8 mouse cellular contexts compared by ENCODE assay signal in the genomic region with DNA sequence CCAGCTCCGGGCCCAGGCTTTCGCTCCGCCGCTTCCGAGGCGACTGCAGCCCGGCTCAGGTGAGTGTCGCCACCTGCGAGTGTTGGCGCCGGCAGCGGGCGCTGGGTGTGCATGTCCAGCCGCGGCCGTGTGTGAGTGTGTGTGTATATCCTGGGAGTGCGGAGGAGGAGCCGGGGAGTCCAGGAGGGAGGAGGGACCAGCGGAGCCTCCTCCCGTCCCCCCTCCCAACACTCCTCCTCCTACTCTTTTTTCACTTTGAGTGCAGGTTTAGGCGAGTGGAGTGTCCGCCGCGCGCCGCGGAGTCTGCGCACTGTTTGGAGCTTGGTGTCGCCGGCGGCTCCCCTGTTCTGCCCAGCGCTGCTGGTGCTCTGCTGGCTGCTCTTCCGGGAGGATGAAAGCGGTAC. TPM values are rescaled to one million over a fixed set of nuclear protein-coding genes. Genes with fewer than 3 reads are reported as not detected.
DNase-seq lines count a peak whose midpoint lies in the region; ATAC-seq lines count a peak whose summit lies in the region.

A gene (minus strand): TSS at position 145 of the 404 bp plus-strand sequence.

- peak within 1 kb of the TSS; percentile 65 for H3K4me3 ChIP-seq in heart, embryonic 13.5 days

- H3K9ac ChIP-seq in heart, embryonic 13.5 days: peak within 1 kb of the TSS; percentile 62

- no peak within 1 kb of the TSS for H3K27ac ChIP-seq in heart, embryonic 13.5 days (replicated peaks)

- H3K36me3 ChIP-seq in heart, embryonic 13.5 days: no peaks in the 10 kb centered on the region

- peak; percentile 15 for DNase-seq in ovary, adult 18-20 months (ENCODE audit: low spot score)
- DNase-seq in ovary, postnatal 14 days (ENCODE audit: low spot score): no peak
- peak; percentile 31 to 39 for DNase-seq in cerebellum, postnatal 4 days (ENCODE audit: low spot score in 2 of 2)
- peak; percentile 44 to 73 for DNase-seq in kidney, postnatal 25 days
- DNase-seq in lung, adult 18-20 months: peak; percentile 69 to 79

- H3K4me2 ChIP-seq in heart, embryonic 13.5 days: peak within 1 kb of the TSS; percentile 98

- H3K9me3 ChIP-seq in heart, embryonic 13.5 days: no peaks in the 10 kb centered on the region

- no peak for ATAC-seq in heart, embryonic 13.5 days (ENCODE audit: extremely low read depth, insufficient number of reproducible peaks, low FRiP score, low TSS enrichment)
- ATAC-seq in neutrophil, adult 5-6 weeks (ENCODE audit: extremely low read depth, insufficient number of reproducible peaks, low FRiP score, poor library complexity, severe bottlenecking): 0 out of 2 replicates have a peak, but pooled peaks have one; percentile 9
- no peak for ATAC-seq in megakaryocyte progenitor cell, adult 5-6 weeks (replicated peaks; ENCODE audit: poor library complexity)

- under 1% methylated on average over 34 of the region's 34 CpGs for WGBS in heart, embryonic 13.5 days

- peaks cover 82% of the 10 kb centered on the region for H3K27me3 ChIP-seq in heart, embryonic 13.5 days (replicated peaks)

- peaks cover 30% of the 10 kb centered on the region for H3K4me1 ChIP-seq in heart, embryonic 13.5 days

RNA-seq across cellular contexts. Expression of the gene that starts here (rescaled TPM):
- 0.05 and 0.06 TPM in 2 replicates for polyA plus RNA-seq in heart, embryonic 13.5 days (2015; fragmentation: Nextera tagmentation; extraction: Ambion mirVana)
- total RNA-seq in neutrophil, adult 5-6 weeks (2017): not detected in 2 replicates
- not detected in 2 replicates for total RNA-seq in megakaryocyte progenitor cell, adult 5-6 weeks (2015)
- not detected in 2 replicates for total RNA-seq in megakaryocyte progenitor cell, adult 5-6 weeks (2017)

Comparison
In these comparisons a context has a peak if more than half of its experiments do, and no peak if none do; other contexts are left out.
1. Peak in ATAC-seq in neutrophil, adult 5-6 weeks; RNA of the gene not detected or under 1 TPM.